Mouse (Mus musculus): ENCODE results near the gene Pnmt. TPM values are rescaled to one million over a fixed set of nuclear protein-coding genes. Genes with fewer than 3 reads are reported as not detected.

Pnmt gene
- not detected in 2 replicates for total RNA-seq (2017)

GRCm38 (mm10) chr11:98385638-98386585, at the start of gene Pnmt:
TSS of gene Pnmt (plus strand) at chr11:98386450.
- no peak for ATAC-seq (replicated peaks; ENCODE audit: low read depth, poor library complexity, severe bottlenecking)

GRCm38 (mm10) chr11:98338507-98338961, 47.7 kb upstream of the Pnmt start:
- ATAC-seq (replicated peaks; ENCODE audit: low read depth, poor library complexity, severe bottlenecking): no peak

- ATAC-seq (replicated peaks; ENCODE audit: low read depth, poor library complexity, severe bottlenecking): no peak
These were observed 47.2 kb upstream of the Pnmt start for GRCm38 (mm10) chr11:98339071-98339501.

GRCm38 (mm10) chr11:98339679-98340287, 46.5 kb upstream of the Pnmt start:
- ATAC-seq (replicated peaks; ENCODE audit: low read depth, poor library complexity, severe bottlenecking): no peak

- ATAC-seq (replicated peaks; ENCODE audit: low read depth, poor library complexity, severe bottlenecking): no peak
These were observed 45.7 kb upstream of the Pnmt start for GRCm38 (mm10) chr11:98340597-98340996.

- ATAC-seq (replicated peaks; ENCODE audit: low read depth, poor library complexity, severe bottlenecking): no peak
These were observed 45.1 kb upstream of the Pnmt start for GRCm38 (mm10) chr11:98341174-98341573.

GRCm38 (mm10) chr11:98342000-98342945, 44.0 kb upstream of the Pnmt start:
- peak; percentile 84 for ATAC-seq (replicated peaks; ENCODE audit: low read depth, poor library complexity, severe bottlenecking)

GRCm38 (mm10) chr11:98345253-98345652, 41.0 kb upstream of the Pnmt start:
- peak; percentile 40; the same call in 1 of the 2 replicates for ATAC-seq (replicated peaks; ENCODE audit: low read depth, poor library complexity, severe bottlenecking)

- ATAC-seq (replicated peaks; ENCODE audit: low read depth, poor library complexity, severe bottlenecking): no peak
These were observed 40.1 kb upstream of the Pnmt start for GRCm38 (mm10) chr11:98346168-98346567.

GRCm38 (mm10) chr11:98347385-98348082, 38.7 kb upstream of the Pnmt start:
- ATAC-seq (replicated peaks; ENCODE audit: low read depth, poor library complexity, severe bottlenecking): no peak

GRCm38 (mm10) chr11:98348083-98348961, 37.9 kb upstream of the Pnmt start, which contains the start of gene Ppp1r1b:
TSS of gene Ppp1r1b (plus strand) at chr11:98348404.
- peak; percentile 43 for ATAC-seq (replicated peaks; ENCODE audit: low read depth, poor library complexity, severe bottlenecking)

- no peak for ATAC-seq (replicated peaks; ENCODE audit: low read depth, poor library complexity, severe bottlenecking)
These were observed 36.9 kb upstream of the Pnmt start for GRCm38 (mm10) chr11:98349308-98349707.

GRCm38 (mm10) chr11:98352272-98352990, 33.8 kb upstream of the Pnmt start:
- ATAC-seq (replicated peaks; ENCODE audit: low read depth, poor library complexity, severe bottlenecking): no peak

GRCm38 (mm10) chr11:98353651-98354211, 32.5 kb upstream of the Pnmt start:
- ATAC-seq (replicated peaks; ENCODE audit: low read depth, poor library complexity, severe bottlenecking): no peak

GRCm38 (mm10) chr11:98354445-98354844, 31.8 kb upstream of the Pnmt start:
- ATAC-seq (replicated peaks; ENCODE audit: low read depth, poor library complexity, severe bottlenecking): no peak

- ATAC-seq (replicated peaks; ENCODE audit: low read depth, poor library complexity, severe bottlenecking): peak; percentile 62
These were observed 30.4 kb upstream of the Pnmt start for GRCm38 (mm10) chr11:98355732-98356299.
